Mouse (Mus musculus) c-Kit-positive CD71-negative TER-119-negative erythroid progenitor cells, embryonic 14.5 days (primary cell): ENCODE measurements at regions not wholly inside any gene's neighbourhood (a gene's known extent, or its start where the extent isn't known, plus 50 kb on each side); places are given as distances from the start of the nearest gene placed in this dataset.
"Not testable (repeated sequence)": the region's sequence is repeated elsewhere in the genome, so short reads cannot be mapped to it uniquely, and the experiment has no call there.

Experiments
- DNase-seq: peaks from one replicate; pipeline ENCODE4 v3.0.0-alpha.2; 2013; ENCODE audit warnings: low read depth

DNA sequence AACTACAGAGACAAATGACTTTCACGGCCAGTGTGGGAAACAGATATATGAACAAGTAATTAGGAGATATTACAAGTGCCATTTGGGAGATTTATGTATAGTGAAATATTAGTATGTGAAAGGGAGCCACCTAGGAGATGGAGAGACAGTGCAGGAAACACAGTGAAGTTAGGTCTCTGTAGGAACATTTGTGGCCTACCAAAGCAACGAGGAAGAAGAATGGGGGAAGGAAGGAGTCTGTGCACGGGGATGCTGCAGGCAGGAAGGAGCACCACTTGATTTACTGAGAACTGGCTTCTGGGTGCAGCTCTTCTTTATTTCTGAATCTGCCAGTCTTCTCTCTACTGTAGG is 147.0 kb upstream of the Nrip1 start:
- no peak for DNase-seq

GRCm38 (mm10) chr16:76519911-76520642 is 146.4 kb upstream of the Nrip1 start:
- DNase-seq = no peak

DNA sequence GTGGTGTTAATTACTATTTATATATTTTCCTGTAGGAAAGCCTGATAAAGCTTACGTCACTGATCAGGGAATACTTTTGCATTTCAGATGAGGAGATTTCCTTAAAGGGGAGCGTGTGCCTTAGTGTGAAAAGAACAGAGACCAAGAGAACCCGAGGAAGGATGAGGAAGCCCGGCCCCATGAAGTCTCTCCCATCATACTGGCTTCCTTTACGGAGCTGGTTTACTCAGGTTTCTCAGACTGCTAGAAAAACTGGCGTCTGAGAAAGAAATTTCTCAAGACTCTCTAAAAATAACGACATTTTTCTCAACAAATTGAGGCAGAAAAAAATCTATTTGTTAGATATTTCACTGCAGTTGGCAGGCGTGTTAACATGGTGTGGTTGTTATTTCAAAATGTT is 137.2 kb upstream of the Nrip1 start:
- DNase-seq = no peak

GRCm38 (mm10) chr16:76509109-76509650 is 135.6 kb upstream of the Nrip1 start:
- no peak for DNase-seq

DNA sequence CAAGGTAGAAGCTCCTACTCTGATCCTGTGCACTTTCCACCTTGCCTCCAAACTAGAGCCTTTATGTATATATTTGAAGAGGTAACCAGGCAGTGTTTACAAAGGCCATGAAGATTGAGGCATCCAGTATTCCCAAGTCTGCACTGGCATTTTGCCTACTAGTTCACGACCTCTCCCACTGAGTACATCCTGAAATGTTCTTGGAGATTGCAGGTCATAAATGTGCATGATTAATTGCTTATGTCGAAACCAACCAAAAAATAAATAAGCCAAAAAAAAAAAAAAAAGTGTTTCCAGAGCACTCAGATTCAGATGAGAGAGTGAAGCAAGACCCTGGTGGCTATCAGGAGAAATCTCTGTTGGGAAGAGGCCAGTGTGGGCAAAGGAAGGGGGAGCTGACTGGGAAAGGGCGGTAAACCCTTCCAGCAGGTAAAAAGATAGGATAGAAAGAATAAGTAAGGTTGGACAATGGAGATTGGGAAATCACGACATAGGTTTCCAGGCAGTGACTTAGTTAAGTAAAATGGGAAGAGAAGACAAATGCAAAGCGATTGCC is 133.6 kb upstream of the Nrip1 start:
- no peak for DNase-seq

GRCm38 (mm10) chr16:76506240-76506639 is 132.6 kb upstream of the Nrip1 start:
- no peak for DNase-seq

DNA sequence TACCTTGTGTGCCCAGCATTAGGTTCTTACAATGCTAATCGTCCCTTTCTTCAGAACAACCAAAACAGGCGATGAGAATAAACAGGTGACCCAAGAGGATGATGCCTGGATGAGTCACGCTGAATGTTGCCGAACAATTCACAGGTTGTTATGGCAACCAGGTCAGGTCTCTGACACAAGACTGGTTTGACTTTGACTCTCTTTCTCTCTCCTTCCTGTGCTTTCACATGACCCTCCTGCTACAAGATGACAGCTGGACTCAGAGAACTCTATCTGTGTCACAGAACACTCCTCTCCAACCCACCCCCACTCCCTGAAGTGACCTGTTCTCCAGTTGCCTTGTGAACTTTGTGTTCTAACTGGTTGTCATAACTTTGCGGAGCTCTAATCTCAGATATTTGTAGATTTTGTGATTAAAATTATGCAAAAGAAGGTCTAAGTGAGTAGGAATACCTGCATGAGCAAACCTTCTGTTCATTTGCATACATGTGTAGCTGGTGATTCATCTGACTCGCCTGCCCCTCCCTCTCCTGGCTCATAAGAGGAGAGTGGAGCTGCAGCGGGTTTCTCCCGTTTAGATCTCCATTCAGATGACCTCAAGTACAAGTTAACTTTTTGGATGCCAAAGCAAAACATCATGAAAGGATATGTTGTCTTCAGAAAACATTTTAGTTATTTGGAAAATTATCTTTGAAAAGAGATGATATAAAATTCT is 126.2 kb upstream of the Nrip1 start:
- DNase-seq = no peak

DNA sequence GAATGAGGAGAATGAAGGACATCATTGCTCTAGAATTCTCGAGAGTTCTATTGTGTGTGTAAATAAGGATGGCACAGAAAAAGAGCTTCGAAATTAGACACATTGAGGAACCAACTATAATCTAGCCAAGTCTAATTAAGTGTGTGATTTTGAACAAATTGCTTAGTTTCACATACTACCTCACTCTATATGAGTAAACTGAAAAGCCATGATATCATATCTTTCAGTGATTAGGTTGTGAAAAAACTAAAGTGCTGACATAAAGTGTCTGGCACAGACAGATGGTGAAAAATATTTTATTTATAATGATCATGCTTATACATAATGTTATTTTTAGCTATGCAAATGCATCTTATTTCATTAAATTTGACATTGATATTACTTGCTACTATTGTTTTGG is 124.6 kb upstream of the Nrip1 start:
- no peak for DNase-seq

DNA sequence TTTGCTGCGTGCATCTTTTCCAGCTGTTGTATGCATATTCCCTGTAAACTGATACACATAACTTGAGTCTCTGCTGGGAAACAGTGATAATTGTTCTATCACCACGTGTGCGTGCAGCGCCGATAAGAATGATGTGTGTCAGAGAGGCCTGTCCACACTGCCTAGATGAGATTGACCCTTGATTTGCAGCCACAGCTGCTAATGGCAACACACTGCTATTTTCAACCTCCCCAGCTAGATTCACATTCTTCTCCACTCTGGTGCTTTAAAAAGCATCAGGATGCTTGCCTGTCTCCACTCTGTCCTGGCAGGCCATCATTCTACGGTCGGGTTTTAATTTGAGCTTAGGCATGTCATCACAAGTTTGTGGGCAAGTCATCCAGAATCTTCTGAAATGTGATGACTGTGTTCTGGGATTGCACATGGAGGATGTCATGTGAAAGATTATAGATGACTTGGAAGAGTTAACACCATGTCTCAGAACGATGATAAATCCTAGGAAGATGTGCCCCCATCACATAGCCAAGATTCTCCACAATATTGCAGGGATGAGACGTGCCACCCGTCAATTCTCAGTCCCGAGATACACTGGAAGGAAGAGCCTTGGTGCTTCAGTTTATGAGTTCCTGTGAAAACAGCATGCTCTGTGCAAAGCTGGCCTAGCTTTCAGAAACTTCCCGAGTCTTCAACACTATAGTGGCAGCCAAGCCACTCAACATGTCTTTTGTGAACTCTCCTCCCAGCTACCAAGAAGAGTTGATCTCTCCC is 123.6 kb upstream of the Nrip1 start:
- no peak for DNase-seq

DNA sequence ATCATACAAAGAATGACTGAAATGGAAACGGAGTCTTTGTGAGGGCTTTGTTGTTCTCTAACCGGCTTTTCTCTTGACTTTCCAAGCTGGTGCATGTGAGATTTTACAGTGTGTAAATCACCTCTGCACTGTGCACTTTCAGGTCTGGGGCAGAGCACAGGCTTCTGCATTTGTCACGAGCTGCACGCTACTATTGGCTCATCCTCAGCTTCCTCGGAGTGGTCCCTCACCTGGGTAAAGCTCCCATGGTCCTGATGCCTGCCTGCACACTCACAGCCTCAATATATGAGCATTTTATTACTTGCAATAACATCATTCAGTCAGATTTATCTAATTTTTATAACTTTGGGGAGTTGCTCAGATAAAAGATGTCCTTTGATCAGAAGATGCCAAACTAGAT is 109.8 kb upstream of the Nrip1 start:
- DNase-seq = no peak

GRCm38 (mm10) chr16:76481966-76482365 is 108.3 kb upstream of the Nrip1 start:
- DNase-seq = no peak

DNA sequence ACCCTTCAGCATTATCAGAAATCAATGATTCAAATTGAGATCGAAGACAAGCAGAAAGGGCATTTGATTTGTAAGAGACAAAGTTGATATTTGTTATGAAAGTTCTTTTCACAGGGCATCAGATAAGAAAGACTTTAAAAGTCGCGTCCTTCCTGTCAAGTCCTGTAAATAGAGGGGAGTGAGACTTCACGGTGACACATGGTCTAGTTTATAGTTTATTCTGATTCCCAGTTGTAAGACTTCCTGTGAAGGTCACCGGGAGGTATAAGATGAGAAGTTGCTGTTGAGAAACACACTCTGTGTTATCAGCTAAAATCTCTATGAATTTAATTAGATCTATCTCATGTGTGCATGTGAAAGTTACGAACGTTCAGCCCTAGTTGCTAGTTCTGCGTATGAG is 103.8 kb upstream of the Nrip1 start:
- no peak for DNase-seq

GRCm38 (mm10) chr16:76474481-76474880 is 100.9 kb upstream of the Nrip1 start:
- DNase-seq = no peak

- no peak for DNase-seq
These were observed 98.8 kb upstream of the Nrip1 start for GRCm38 (mm10) chr16:76472386-76472785.

GRCm38 (mm10) chr16:76471081-76471480 is 97.5 kb upstream of the Nrip1 start:
- no peak for DNase-seq

GRCm38 (mm10) chr16:76459521-76459920 is 85.9 kb upstream of the Nrip1 start:
- DNase-seq = no peak

GRCm38 (mm10) chr16:76456300-76456599 is 82.6 kb upstream of the Nrip1 start:
- DNase-seq = not testable (repeated sequence)

- DNase-seq = no peak
These were observed 82.1 kb upstream of the Nrip1 start for GRCm38 (mm10) chr16:76455499-76456299.

DNA sequence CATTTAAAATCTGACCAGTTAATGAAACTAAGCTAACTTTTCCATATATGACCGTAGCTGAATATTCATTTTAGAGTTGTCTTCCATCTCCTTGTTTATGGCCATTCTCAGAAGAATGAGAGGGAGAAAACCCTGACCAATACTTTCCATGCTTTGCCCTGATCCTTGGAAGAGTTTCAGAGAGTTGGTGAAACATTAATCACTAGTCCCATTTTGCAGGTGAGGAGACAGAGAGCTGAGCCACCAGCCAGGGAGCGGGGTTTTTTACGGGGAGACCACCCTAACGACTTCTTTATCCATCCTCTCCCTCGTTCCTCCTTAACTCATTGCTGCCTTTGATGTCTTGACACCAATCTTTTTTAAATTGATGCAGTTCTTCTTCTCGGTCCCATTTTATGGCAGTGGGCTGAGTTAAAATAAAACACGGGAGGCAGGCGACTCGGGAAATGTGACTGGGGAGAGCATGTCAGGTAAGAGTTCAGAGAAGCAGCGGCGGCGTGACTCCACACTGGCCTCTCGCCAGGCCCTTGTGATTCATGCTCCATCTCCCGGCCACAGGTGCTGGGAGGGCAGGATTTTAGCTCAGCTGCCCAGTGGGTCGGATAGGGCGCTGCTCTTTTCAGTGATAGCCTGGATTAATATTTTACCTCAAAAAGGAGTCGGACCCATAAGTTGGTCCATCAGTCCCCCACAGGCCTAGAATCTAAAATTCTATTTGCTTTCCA is 81.3 kb upstream of the Nrip1 start:
- DNase-seq = no peak

GRCm38 (mm10) chr16:76453457-76454200 is 80.0 kb upstream of the Nrip1 start:
- DNase-seq = no peak
